Mouse (Mus musculus): ENCODE data around the gene Rasl10b. TPM values are rescaled to one million over a fixed set of nuclear protein-coding genes. Genes with fewer than 3 reads are reported as not detected.
A peak's percentile ranks its signal among the peaks of the same experiment; 100 is the strongest.

Rasl10b gene
- polyA plus RNA-seq, 1 experiment from 2014 or later: 4.4 TPM

- H3K4me1 ChIP-seq (ENCODE audit: control insufficient read depth, insufficient read depth, low read length): peaks cover 5% of the 10 kb centered on the region; the same call in 1 of the 2 replicates
- no peak overlapping the region for H3K4me3 ChIP-seq (ENCODE audit: low read depth, low read length)
- peaks cover 32% of the 10 kb centered on the region for H3K27me3 ChIP-seq (ENCODE audit: control insufficient read depth, insufficient read depth, low read length)
- H3K9me3 ChIP-seq (replicated peaks; ENCODE audit: control insufficient read depth, low read length): no peaks in the 10 kb centered on the region
- WGBS (ENCODE audit: insufficient replicate concordance): 5% methylated on average over 38 of the region's 38 CpGs
- no peaks in the 10 kb centered on the region for H3K36me3 ChIP-seq (ENCODE audit: control insufficient read depth, insufficient read depth, low read length)
- no peak overlapping the region for H3K27ac ChIP-seq (ENCODE audit: low read depth, low read length)
- no peak for ATAC-seq (replicated peaks; ENCODE audit: insufficient number of reproducible peaks, low FRiP score, low TSS enrichment)
- H3K9ac ChIP-seq (ENCODE audit: low read depth, low read length): no peak overlapping the region
- H3K4me2 ChIP-seq: peak overlapping the region; percentile 47
Measured at GRCm38 (mm10) chr11:83418566-83418965, 9.6 kb downstream of the Rasl10b start.

GRCm38 (mm10) chr11:83420338-83420737 is 11.4 kb downstream of the Rasl10b start:
- Histone ChIP-seq H3K4me3 (ENCODE audit: low read depth, low read length) (no peak overlapping the region), H3K9me3 (replicated peaks; ENCODE audit: control insufficient read depth, low read length) (no peaks in the 10 kb centered on the region), H3K27me3 (ENCODE audit: control insufficient read depth, insufficient read depth, low read length) (peaks cover 32% of the 10 kb centered on the region), H3K4me2 (no peak overlapping the region), H3K9ac (ENCODE audit: low read depth, low read length) (no peak overlapping the region), H3K36me3 (ENCODE audit: control insufficient read depth, insufficient read depth, low read length) (no peaks in the 10 kb centered on the region), H3K27ac (ENCODE audit: low read depth, low read length) (no peak overlapping the region), H3K4me1 (ENCODE audit: control insufficient read depth, insufficient read depth, low read length) (peaks cover 5% of the 10 kb centered on the region; the same call in 1 of the 2 replicates)
- no peak for ATAC-seq (replicated peaks; ENCODE audit: insufficient number of reproducible peaks, low FRiP score, low TSS enrichment)
- 38% methylated on average over 4 of the region's 4 CpGs for WGBS (ENCODE audit: insufficient replicate concordance)

- Histone ChIP-seq H3K9ac (ENCODE audit: low read depth, low read length) (no peak overlapping the region), H3K36me3 (ENCODE audit: control insufficient read depth, insufficient read depth, low read length) (no peaks in the 10 kb centered on the region), H3K4me1 (ENCODE audit: control insufficient read depth, insufficient read depth, low read length) (peaks cover 5% of the 10 kb centered on the region; the same call in 1 of the 2 replicates), H3K9me3 (replicated peaks; ENCODE audit: control insufficient read depth, low read length) (no peaks in the 10 kb centered on the region), H3K4me2 (no peak overlapping the region), H3K27me3 (ENCODE audit: control insufficient read depth, insufficient read depth, low read length) (peaks cover 37% of the 10 kb centered on the region), H3K4me3 (ENCODE audit: low read depth, low read length) (no peak overlapping the region), H3K27ac (ENCODE audit: low read depth, low read length) (no peak overlapping the region)
- WGBS (ENCODE audit: insufficient replicate concordance): 3% methylated on average over 9 of the region's 9 CpGs
- no peak for ATAC-seq (replicated peaks; ENCODE audit: insufficient number of reproducible peaks, low FRiP score, low TSS enrichment)
Measured at GRCm38 (mm10) chr11:83421305-83421704, 12.4 kb downstream of the Rasl10b start.

- Histone ChIP-seq H3K36me3 (ENCODE audit: control insufficient read depth, insufficient read depth, low read length) (no peaks in the 10 kb centered on the region), H3K9me3 (replicated peaks; ENCODE audit: control insufficient read depth, low read length) (no peaks in the 10 kb centered on the region), H3K9ac (ENCODE audit: low read depth, low read length) (no peak overlapping the region), H3K27me3 (ENCODE audit: control insufficient read depth, insufficient read depth, low read length) (peaks cover 43% of the 10 kb centered on the region), H3K27ac (ENCODE audit: low read depth, low read length) (no peak overlapping the region), H3K4me1 (ENCODE audit: control insufficient read depth, insufficient read depth, low read length) (peaks cover 6% of the 10 kb centered on the region), H3K4me2 (no peak overlapping the region), H3K4me3 (ENCODE audit: low read depth, low read length) (no peak overlapping the region)
- no peak for ATAC-seq (replicated peaks; ENCODE audit: insufficient number of reproducible peaks, low FRiP score, low TSS enrichment)
- 6% methylated on average over 8 of the region's 8 CpGs for WGBS (ENCODE audit: insufficient replicate concordance)
Measured at GRCm38 (mm10) chr11:83424681-83425080, 15.7 kb downstream of the Rasl10b start.

- H3K36me3 ChIP-seq (ENCODE audit: control insufficient read depth, insufficient read depth, low read length): no peaks in the 10 kb centered on the region
- no peak overlapping the region for H3K27ac ChIP-seq (ENCODE audit: low read depth, low read length)
- peaks cover 20% of the 10 kb centered on the region for H3K4me1 ChIP-seq (ENCODE audit: control insufficient read depth, insufficient read depth, low read length)
- no peak for ATAC-seq (replicated peaks; ENCODE audit: insufficient number of reproducible peaks, low FRiP score, low TSS enrichment)
- H3K4me2 ChIP-seq: peak overlapping the region; percentile 48
- H3K9ac ChIP-seq (ENCODE audit: low read depth, low read length): 0 out of 2 replicates have a peak overlapping the region, but pooled peaks have one; percentile 40
- H3K27me3 ChIP-seq (ENCODE audit: control insufficient read depth, insufficient read depth, low read length): peaks cover 30% of the 10 kb centered on the region
- peak overlapping the region; percentile 19; the same call in 1 of the 2 replicates for H3K4me3 ChIP-seq (ENCODE audit: low read depth, low read length)
- 19% methylated on average over 17 of the region's 17 CpGs for WGBS (ENCODE audit: insufficient replicate concordance)
- H3K9me3 ChIP-seq (replicated peaks; ENCODE audit: control insufficient read depth, low read length): no peaks in the 10 kb centered on the region
Measured at GRCm38 (mm10) chr11:83426964-83427363, 18.0 kb downstream of the Rasl10b start.

GRCm38 (mm10) chr11:83429355-83429754 is 20.4 kb downstream of the Rasl10b start, which contains the start of gene Gas2l2:
Gene Gas2l2 (minus strand): TSS chr11:83429455.
- 44% methylated on average over 5 of the region's 5 CpGs for whole genome bisulfite sequencing (ENCODE audit: insufficient replicate concordance)

GRCm38 (mm10) chr11:83432533-83432932 is 23.6 kb downstream of the Rasl10b start:
- no peaks in the 10 kb centered on the region for H3K9me3 ChIP-seq (replicated peaks; ENCODE audit: control insufficient read depth, low read length)
- 0 out of 2 replicates have a peak overlapping the region, but pooled peaks have one; percentile 29 for H3K27ac ChIP-seq (ENCODE audit: low read depth, low read length)
- no peak for ATAC-seq (replicated peaks; ENCODE audit: insufficient number of reproducible peaks, low FRiP score, low TSS enrichment)
- H3K4me2 ChIP-seq: no peak overlapping the region
- no peak overlapping the region for H3K9ac ChIP-seq (ENCODE audit: low read depth, low read length)
- no peak overlapping the region for H3K4me3 ChIP-seq (ENCODE audit: low read depth, low read length)
- peaks cover 23% of the 10 kb centered on the region for H3K4me1 ChIP-seq (ENCODE audit: control insufficient read depth, insufficient read depth, low read length)
- H3K36me3 ChIP-seq (ENCODE audit: control insufficient read depth, insufficient read depth, low read length): no peaks in the 10 kb centered on the region
- peaks cover 10% of the 10 kb centered on the region for H3K27me3 ChIP-seq (ENCODE audit: control insufficient read depth, insufficient read depth, low read length)
- WGBS (ENCODE audit: insufficient replicate concordance): 58% methylated on average over 2 of the region's 2 CpGs

More at GRCm38 (mm10) chr11:83429355-83429754, 20.4 kb downstream of the Rasl10b start, which contains the start of gene Gas2l2:
- Histone ChIP-seq H3K27ac (ENCODE audit: low read depth, low read length) (no peak within 1 kb of the TSS), H3K4me1 (ENCODE audit: control insufficient read depth, insufficient read depth, low read length) (peaks cover 23% of the 10 kb centered on the region), H3K4me2 (peak within 1 kb of the TSS; percentile 7), H3K9ac (ENCODE audit: low read depth, low read length) (no peak within 1 kb of the TSS; the same call in 1 of the 2 replicates), H3K36me3 (ENCODE audit: control insufficient read depth, insufficient read depth, low read length) (no peaks in the 10 kb centered on the region), H3K9me3 (replicated peaks; ENCODE audit: control insufficient read depth, low read length) (no peaks in the 10 kb centered on the region), H3K27me3 (ENCODE audit: control insufficient read depth, insufficient read depth, low read length) (peaks cover 30% of the 10 kb centered on the region), H3K4me3 (ENCODE audit: low read depth, low read length) (no peak within 1 kb of the TSS)
- ATAC-seq (replicated peaks; ENCODE audit: insufficient number of reproducible peaks, low FRiP score, low TSS enrichment): no peak

- Histone ChIP-seq H3K4me1 (ENCODE audit: control insufficient read depth, insufficient read depth, low read length) (peaks cover 9% of the 10 kb centered on the region; the same call in 1 of the 2 replicates), H3K9me3 (replicated peaks; ENCODE audit: control insufficient read depth, low read length) (no peaks in the 10 kb centered on the region), H3K27ac (ENCODE audit: low read depth, low read length) (no peak within 1 kb of the TSS), H3K27me3 (ENCODE audit: control insufficient read depth, insufficient read depth, low read length) (peaks cover 14% of the 10 kb centered on the region), H3K4me2 (no peak within 1 kb of the TSS), H3K36me3 (ENCODE audit: control insufficient read depth, insufficient read depth, low read length) (no peaks in the 10 kb centered on the region), H3K4me3 (ENCODE audit: low read depth, low read length) (no peak within 1 kb of the TSS), H3K9ac (ENCODE audit: low read depth, low read length) (no peak within 1 kb of the TSS)
- ATAC-seq (replicated peaks; ENCODE audit: insufficient number of reproducible peaks, low FRiP score, low TSS enrichment): no peak
- WGBS (ENCODE audit: insufficient replicate concordance): 79% methylated on average over 1 of the region's 1 CpGs
Measured at GRCm38 (mm10) chr11:83437377-83437776, 28.4 kb downstream of the Rasl10b start, which contains the start of gene 1700020L24Rik. Gene 1700020L24Rik (plus strand): TSS chr11:83437677.

All from heart, embryonic 11.5 days (tissue).